Mouse (Mus musculus): ENCODE measurements around the gene Alkbh6. TPM values are rescaled to one million over a fixed set of nuclear protein-coding genes. Genes with fewer than 3 reads are reported as not detected.

Gene Alkbh6
- polyA plus RNA-seq, 1 experiment from 2014 or later = 99.2 TPM

DNA sequence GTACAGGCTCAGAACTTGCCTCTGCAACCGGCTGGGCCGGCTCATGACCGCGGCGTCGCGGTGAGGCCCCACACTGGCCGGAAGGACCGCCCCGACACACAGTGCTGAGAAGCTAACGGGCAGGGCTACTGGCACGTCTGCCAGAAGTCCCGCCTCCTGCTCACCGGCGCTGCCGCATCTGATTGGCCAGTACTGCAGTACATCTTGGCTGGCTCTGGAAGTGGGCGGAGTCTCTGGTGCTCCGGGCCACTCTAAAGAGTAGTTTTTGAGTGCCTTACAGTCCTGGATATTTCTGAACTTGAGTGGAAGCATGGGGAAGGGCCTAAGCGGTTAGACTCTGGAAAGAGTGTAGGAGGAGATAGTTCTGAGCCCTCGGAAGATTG, 13.8 kb downstream of the Alkbh6 start:
- H3K9ac ChIP-seq = peak overlapping the region; percentile 88
- H3K9me3 ChIP-seq = no peaks in the 10 kb centered on the region
- peaks cover 23% of the 10 kb centered on the region for H3K36me3 ChIP-seq
- ATAC-seq (ENCODE audit: low FRiP score, low read depth) = peak; percentile 99
- H3K4me2 ChIP-seq (replicated peaks) = peak overlapping the region; percentile 88
- H3K4me3 ChIP-seq = peak overlapping the region; percentile 86
- peaks cover 15% of the 10 kb centered on the region for H3K4me1 ChIP-seq
- peaks cover 3% of the 10 kb centered on the region for H3K27me3 ChIP-seq
- H3K27ac ChIP-seq = peak overlapping the region; percentile 90
- WGBS = 0% methylated on average over 20 of the region's 20 CpGs

DNA sequence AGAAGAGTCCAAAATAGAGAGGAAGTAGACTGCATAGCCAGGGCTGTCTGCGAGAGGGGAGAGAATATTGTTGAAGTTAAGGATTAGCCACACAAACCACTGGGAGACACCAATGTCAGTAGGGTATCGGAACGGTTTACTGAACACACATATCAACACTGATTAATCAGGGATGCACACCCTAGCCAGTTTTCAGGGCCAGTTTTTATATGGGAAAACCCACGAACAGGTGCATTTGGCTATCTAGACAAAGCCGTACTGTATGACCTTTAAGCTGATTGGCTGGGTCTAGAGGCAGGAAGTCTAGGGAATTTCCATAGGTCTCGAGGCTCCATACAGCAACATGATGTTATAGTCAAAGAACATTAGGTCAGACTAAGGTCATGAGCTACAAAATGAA, 14.3 kb downstream of the Alkbh6 start:
- peaks cover 17% of the 10 kb centered on the region for H3K36me3 ChIP-seq
- H3K9ac ChIP-seq = peak overlapping the region; percentile 88
- H3K4me3 ChIP-seq = peak overlapping the region; percentile 86
- ATAC-seq (ENCODE audit: low FRiP score, low read depth) = no peak
- peak overlapping the region; percentile 90 for H3K27ac ChIP-seq
- 39% methylated on average over 6 of the region's 6 CpGs for WGBS
- H3K9me3 ChIP-seq = no peaks in the 10 kb centered on the region
- H3K27me3 ChIP-seq = peaks cover 4% of the 10 kb centered on the region
- H3K4me2 ChIP-seq (replicated peaks) = peak overlapping the region; percentile 88
- peaks cover 15% of the 10 kb centered on the region for H3K4me1 ChIP-seq

DNA sequence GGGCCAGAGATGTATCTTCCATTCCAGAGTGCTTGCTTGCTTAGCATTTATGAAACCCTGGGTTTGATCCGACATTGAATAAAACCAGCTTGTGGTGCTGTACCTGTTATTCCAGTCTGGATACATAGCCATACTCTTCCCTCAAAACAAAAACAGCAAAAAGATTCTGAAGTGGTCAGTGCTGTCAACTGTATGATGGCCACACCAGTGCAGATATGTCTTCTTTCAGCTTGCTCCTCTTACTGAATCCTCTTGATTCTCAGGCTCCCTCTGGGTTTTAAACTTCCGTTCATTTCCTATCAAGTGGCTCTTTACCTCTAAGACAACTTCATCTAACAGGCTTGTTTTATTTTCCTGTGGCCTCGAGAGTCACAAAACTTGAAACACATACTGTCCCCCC, 15.3 kb downstream of the Alkbh6 start, which contains the start of gene Sdhaf1:
TSS of gene Sdhaf1 (minus strand) at position 101 of the 400 bp plus-strand sequence.
- peak within 1 kb of the TSS; percentile 90 for H3K27ac ChIP-seq
- peaks cover 15% of the 10 kb centered on the region for H3K4me1 ChIP-seq
- WGBS = 64% methylated on average over 3 of the region's 3 CpGs
- peak within 1 kb of the TSS; percentile 86 for H3K4me3 ChIP-seq
- peaks cover 9% of the 10 kb centered on the region for H3K27me3 ChIP-seq
- peaks cover 8% of the 10 kb centered on the region; the same call in 1 of the 2 replicates for H3K36me3 ChIP-seq
- peak within 1 kb of the TSS; percentile 88 for H3K4me2 ChIP-seq (replicated peaks)
- peak within 1 kb of the TSS; percentile 88 for H3K9ac ChIP-seq
- H3K9me3 ChIP-seq = no peaks in the 10 kb centered on the region
- ATAC-seq (ENCODE audit: low FRiP score, low read depth) = no peak

DNA sequence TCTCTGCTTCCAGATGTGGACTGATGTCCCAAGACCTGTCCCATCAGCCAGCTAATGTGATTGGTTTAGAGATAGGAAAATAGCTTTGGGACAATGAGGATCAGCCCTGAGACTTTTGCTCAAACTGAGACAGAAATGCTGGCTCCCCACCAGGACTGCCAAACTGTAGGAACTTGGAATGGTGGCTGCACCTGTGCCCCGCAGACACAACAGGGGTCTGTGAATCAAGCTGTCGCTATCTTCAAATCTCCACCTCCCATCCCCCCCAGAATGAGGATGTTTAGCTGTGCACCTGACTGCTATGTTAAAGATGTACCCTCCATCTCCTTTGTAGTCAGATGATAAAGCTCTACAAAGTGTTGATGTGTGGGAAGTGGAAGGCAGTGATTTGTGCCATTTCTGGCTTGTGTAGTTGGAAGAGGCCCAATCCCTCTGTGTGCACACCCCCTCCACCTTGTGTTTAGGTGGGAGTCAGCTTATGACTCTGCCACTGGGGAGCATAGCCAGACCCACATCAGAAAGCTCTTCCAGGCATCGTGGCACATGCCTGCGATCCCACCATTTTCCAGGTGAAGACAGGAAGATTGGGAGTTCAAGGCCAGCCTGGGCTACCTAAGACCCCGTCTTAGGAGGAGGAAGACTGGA, 15.9 kb downstream of the Alkbh6 start:
- H3K4me3 ChIP-seq = no peak overlapping the region
- ATAC-seq (ENCODE audit: low FRiP score, low read depth) = no peak
- H3K36me3 ChIP-seq = peaks cover 3% of the 10 kb centered on the region; the same call in 1 of the 2 replicates
- H3K4me2 ChIP-seq (replicated peaks) = no peak overlapping the region
- 84% methylated on average over 5 of the region's 5 CpGs for WGBS
- H3K27ac ChIP-seq = no peak overlapping the region
- H3K9me3 ChIP-seq = no peaks in the 10 kb centered on the region
- no peak overlapping the region for H3K9ac ChIP-seq
- peaks cover 9% of the 10 kb centered on the region for H3K27me3 ChIP-seq
- H3K4me1 ChIP-seq = peaks cover 15% of the 10 kb centered on the region

DNA sequence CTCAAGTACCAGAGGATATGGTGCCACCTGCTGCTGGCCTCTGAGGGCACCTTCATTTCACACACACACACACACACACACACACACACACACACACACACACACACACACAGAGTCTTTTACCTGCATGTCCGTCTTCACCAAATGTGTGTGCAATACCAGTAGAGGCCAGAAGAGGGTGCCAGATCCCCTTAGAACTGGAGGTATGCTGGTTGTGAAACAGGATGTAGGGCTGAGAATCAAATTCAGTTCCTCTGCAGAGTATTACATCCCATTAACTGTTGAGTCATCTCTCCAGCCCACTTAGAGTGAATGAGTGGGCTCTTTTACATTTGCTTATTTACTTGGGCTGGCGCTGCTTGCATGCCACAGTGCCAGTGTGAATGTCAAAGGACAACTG, 16.8 kb downstream of the Alkbh6 start:
- 44% methylated on average over 2 of the region's 2 CpGs for WGBS
- H3K9me3 ChIP-seq = no peaks in the 10 kb centered on the region
- peaks cover 9% of the 10 kb centered on the region for H3K27me3 ChIP-seq
- H3K4me2 ChIP-seq (replicated peaks) = no peak overlapping the region
- no peak overlapping the region for H3K27ac ChIP-seq
- no peak for ATAC-seq (ENCODE audit: low FRiP score, low read depth)
- no peaks in the 10 kb centered on the region for H3K36me3 ChIP-seq
- no peak overlapping the region for H3K4me3 ChIP-seq
- H3K9ac ChIP-seq = no peak overlapping the region
- peaks cover 15% of the 10 kb centered on the region for H3K4me1 ChIP-seq

DNA sequence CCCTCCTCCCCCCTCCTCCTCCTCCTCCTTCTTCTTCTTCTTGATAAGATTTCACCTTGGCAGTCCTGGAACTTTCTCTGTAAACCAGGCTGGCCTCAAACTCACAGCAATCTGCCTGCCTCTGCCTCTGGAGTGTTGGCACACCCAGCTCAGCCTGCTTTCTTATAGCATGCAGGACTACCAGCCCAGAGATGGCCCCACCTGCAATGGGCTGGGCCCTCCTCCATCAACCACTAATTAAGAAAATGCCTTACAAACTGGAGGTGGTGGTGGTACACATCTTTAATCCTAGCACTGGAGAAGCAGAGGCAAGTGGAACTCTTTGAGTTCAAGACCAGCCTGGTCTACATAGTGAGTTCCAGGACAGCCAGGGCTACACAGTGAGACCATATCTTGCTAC, 17.9 kb downstream of the Alkbh6 start:
- no peak overlapping the region for H3K4me2 ChIP-seq (replicated peaks)
- H3K9me3 ChIP-seq = no peaks in the 10 kb centered on the region
- no peak overlapping the region for H3K27ac ChIP-seq
- no peak overlapping the region for H3K9ac ChIP-seq
- H3K4me1 ChIP-seq = peaks cover 5% of the 10 kb centered on the region
- H3K4me3 ChIP-seq = no peak overlapping the region
- peaks cover 9% of the 10 kb centered on the region for H3K27me3 ChIP-seq
- no peaks in the 10 kb centered on the region for H3K36me3 ChIP-seq
- no peak for ATAC-seq (ENCODE audit: low FRiP score, low read depth)

DNA sequence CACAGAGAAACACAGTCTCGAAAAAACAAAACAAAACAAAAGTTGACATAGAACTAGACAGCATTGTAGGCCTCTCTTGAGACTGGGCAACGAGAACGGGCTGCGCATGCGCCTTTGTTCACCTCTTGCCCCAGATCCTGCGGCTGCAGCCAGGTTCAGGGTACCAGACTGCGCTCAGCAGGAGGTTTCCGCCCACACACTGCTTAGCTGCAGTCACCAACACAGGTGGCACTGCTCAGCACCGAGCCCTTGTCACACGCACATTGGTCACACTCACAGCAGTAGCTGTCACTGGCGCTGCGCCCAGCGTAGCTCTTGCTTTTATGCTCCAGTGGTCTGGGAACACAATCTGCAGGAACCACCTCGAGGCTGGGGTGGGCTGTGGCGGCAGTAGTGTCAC, 18.6 kb downstream of the Alkbh6 start:
- H3K9ac ChIP-seq = peak overlapping the region; percentile 43; the same call in 1 of the 2 replicates
- H3K4me3 ChIP-seq = no peak overlapping the region

DNA sequence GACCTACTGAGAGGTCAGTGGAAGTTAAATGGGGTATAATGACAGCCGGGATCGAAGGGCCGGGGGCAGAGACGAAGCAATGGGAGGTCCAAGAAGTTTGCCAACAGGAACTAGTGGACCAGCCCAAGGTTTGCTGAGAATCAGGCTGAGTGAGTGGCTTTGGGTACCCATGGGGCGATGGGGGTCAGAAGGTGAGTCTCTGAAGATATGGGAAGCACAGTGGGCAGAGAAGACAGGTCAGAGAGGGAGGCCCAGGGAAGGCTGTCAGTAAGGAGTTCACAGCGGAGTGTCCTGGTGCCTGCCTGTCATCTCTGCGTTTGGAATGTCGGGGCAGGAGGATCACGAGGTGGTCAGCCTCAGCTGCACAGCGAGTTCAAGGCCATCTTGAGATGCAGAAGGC, 19.9 kb downstream of the Alkbh6 start:
- H3K9me3 ChIP-seq = no peaks in the 10 kb centered on the region
- H3K36me3 ChIP-seq = no peaks in the 10 kb centered on the region
- H3K27me3 ChIP-seq = peaks cover 17% of the 10 kb centered on the region
- 56% methylated on average over 10 of the region's 10 CpGs for WGBS
- H3K4me2 ChIP-seq (replicated peaks) = no peak overlapping the region
- ATAC-seq (ENCODE audit: low FRiP score, low read depth) = no peak
- H3K9ac ChIP-seq = no peak overlapping the region
- H3K4me3 ChIP-seq = no peak overlapping the region
- H3K27ac ChIP-seq = no peak overlapping the region
- H3K4me1 ChIP-seq = peaks cover 2% of the 10 kb centered on the region; the same call in 1 of the 2 replicates

More for the DNA sequence above, 18.6 kb downstream of the Alkbh6 start:
- ATAC-seq (ENCODE audit: low FRiP score, low read depth) = no peak
- H3K36me3 ChIP-seq = no peaks in the 10 kb centered on the region
- H3K9me3 ChIP-seq = no peaks in the 10 kb centered on the region
- H3K27me3 ChIP-seq = peaks cover 10% of the 10 kb centered on the region
- 65% methylated on average over 15 of the region's 15 CpGs for WGBS
- H3K4me1 ChIP-seq = peaks cover 5% of the 10 kb centered on the region; the same call in 1 of the 2 replicates
- H3K27ac ChIP-seq = no peak overlapping the region
- H3K4me2 ChIP-seq (replicated peaks) = no peak overlapping the region

DNA sequence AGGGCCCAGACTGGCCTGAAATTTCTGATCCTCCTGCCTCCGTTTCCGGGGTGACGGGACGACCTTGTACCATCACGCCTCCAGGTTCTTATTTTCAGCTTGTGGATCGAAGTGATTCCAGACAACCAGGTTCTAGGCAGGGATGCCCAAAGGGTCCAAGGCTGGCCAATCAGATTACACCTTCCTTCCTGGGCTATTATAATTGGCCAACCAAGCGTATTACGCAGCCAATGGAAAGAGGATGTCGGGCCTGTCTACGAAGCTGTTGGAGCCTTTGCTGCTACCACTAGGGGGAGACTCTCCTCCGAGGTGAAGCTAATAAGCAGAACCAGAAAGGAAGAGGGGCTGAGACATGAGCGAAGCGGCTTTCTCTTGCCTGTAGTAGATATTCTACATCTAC, 23.4 kb downstream of the Alkbh6 start:
- WGBS = 8% methylated on average over 13 of the region's 13 CpGs
- peak; percentile 86 for ATAC-seq (ENCODE audit: low FRiP score, low read depth)
- H3K4me3 ChIP-seq = no peak overlapping the region
- H3K9ac ChIP-seq = no peak overlapping the region
- H3K4me2 ChIP-seq (replicated peaks) = peak overlapping the region; percentile 41
- no peaks in the 10 kb centered on the region for H3K9me3 ChIP-seq
- H3K36me3 ChIP-seq = no peaks in the 10 kb centered on the region
- peaks cover 6% of the 10 kb centered on the region; the same call in 1 of the 2 replicates for H3K4me1 ChIP-seq
- peaks cover 46% of the 10 kb centered on the region for H3K27me3 ChIP-seq
- H3K27ac ChIP-seq = no peak overlapping the region

DNA sequence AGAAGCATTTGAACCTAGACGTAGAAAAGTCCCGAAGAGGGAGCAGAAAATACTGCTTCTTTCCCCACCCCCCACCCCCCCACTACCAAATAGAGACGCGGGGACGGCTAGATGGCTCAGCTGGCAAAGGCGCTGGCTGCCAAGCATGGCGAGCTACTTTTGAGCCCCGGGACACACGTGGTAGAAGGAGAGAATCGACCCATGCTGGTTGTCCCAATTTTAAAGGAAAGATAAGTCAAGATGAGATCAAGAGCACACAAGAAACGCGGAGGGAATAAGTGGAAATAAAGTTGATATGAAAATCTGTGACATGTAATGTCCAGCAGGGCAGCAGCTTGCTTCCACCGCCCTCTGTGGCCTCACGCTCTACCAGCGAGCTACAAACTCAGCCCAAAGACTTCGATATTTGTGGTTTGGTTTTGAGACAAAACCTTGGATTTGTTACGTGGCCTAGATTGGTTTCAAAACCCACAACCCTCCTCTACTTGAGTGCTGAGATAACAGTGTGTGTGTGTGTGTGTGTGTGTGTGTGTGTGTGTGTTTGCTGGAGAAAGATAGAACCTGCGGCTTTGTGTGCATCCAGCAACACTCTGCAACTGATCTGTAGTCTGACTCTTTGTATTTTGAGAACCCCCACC, 24.2 kb downstream of the Alkbh6 start:
- Histone ChIP-seq H3K4me2 (replicated peaks) (no peak overlapping the region), H3K27ac (no peak overlapping the region), H3K4me1 (peaks cover 6% of the 10 kb centered on the region; the same call in 1 of the 2 replicates), H3K9me3 (no peaks in the 10 kb centered on the region), H3K36me3 (no peaks in the 10 kb centered on the region), H3K27me3 (peaks cover 42% of the 10 kb centered on the region), H3K9ac (no peak overlapping the region), H3K4me3 (no peak overlapping the region)
- no peak for ATAC-seq (ENCODE audit: low FRiP score, low read depth)
- WGBS = 64% methylated on average over 18 of the region's 18 CpGs

DNA sequence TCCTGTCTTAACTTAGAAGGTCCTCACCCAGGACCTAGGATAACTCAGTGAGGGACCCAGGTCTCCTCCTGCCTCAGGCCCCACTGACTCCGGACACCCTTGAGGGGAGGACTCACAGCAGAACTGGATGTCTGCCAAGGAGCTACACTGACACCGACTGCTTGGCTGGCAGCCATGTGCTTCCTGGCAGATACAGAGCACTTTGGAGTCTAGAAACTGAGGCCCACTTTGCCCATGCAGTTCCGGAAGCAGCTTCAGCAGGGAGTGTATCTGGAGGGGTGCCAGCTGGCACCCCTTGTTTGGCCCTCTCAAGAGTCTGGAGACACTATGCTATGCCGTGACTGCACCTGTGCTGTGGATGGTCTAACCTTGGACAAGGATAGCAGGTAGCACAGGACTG, 24.9 kb downstream of the Alkbh6 start:
- Histone ChIP-seq H3K9ac (no peak overlapping the region), H3K4me3 (no peak overlapping the region), H3K4me1 (peaks cover 6% of the 10 kb centered on the region; the same call in 1 of the 2 replicates), H3K36me3 (no peaks in the 10 kb centered on the region), H3K27ac (no peak overlapping the region), H3K27me3 (peaks cover 38% of the 10 kb centered on the region), H3K9me3 (no peaks in the 10 kb centered on the region), H3K4me2 (replicated peaks) (no peak overlapping the region)
- 47% methylated on average over 4 of the region's 4 CpGs for whole genome bisulfite sequencing
- ATAC-seq (ENCODE audit: low FRiP score, low read depth) = no peak

DNA sequence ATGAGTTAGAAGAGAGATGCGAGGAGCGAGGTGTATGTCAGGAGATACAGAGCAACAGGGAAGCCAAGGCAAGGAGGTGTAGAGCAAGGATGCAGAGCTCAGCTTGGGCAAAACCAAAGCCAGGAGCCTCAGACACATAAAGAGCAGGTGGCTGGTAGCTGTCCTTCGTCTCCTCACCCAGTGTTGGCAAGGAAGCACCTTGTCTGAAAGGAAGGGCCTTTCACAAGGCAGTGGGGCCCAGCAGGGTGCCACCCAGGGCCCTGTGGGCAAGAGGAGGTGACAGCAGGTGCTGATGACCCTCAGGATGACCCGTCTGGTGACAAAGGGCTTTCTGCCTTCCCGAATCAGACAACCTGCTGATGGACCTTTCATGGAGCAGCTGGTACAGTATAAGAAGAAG, 26.0 kb downstream of the Alkbh6 start:
- Histone ChIP-seq H3K27ac (no peak overlapping the region), H3K9ac (no peak overlapping the region), H3K27me3 (peaks cover 37% of the 10 kb centered on the region), H3K4me3 (no peak overlapping the region), H3K4me2 (replicated peaks) (no peak overlapping the region), H3K36me3 (no peaks in the 10 kb centered on the region), H3K4me1 (peaks cover 6% of the 10 kb centered on the region; the same call in 1 of the 2 replicates), H3K9me3 (no peaks in the 10 kb centered on the region)
- no peak for ATAC-seq (ENCODE audit: low FRiP score, low read depth)
- 61% methylated on average over 5 of the region's 5 CpGs for WGBS

All from limb, embryonic 13.5 days (tissue).